Mouse (Mus musculus): ENCODE results near the gene Helq.
A peak's percentile ranks its signal among the peaks of the same experiment; 100 is the strongest.

Helq gene

GRCm38 (mm10) chr5:100779002-100779401 lies 19.4 kb downstream of the Helq start:
- DNase-seq (ENCODE audit: low read depth, low spot score), result no peak

- no peak for DNase-seq (ENCODE audit: low read depth, low spot score)
These were observed 21.5 kb downstream of the Helq start for GRCm38 (mm10) chr5:100776900-100777299.

- no peak for DNase-seq (ENCODE audit: low read depth, low spot score)
These were observed 22.5 kb downstream of the Helq start for GRCm38 (mm10) chr5:100775778-100776404.

- DNase-seq (ENCODE audit: low read depth, low spot score), result no peak
These were observed 26.8 kb downstream of the Helq start for GRCm38 (mm10) chr5:100771575-100771974.

GRCm38 (mm10) chr5:100766026-100766425 lies 32.4 kb downstream of the Helq start:
- no peak for DNase-seq (ENCODE audit: low read depth, low spot score)

GRCm38 (mm10) chr5:100761736-100762135 lies 36.7 kb downstream of the Helq start:
- no peak for DNase-seq (ENCODE audit: low read depth, low spot score)

- DNase-seq (ENCODE audit: low read depth, low spot score), result no peak
These were observed 38.2 kb downstream of the Helq start for GRCm38 (mm10) chr5:100760049-100760663.

- no peak for DNase-seq (ENCODE audit: low read depth, low spot score)
These were observed 40.3 kb downstream of the Helq start for GRCm38 (mm10) chr5:100758121-100758520.

- peak; percentile 38 for DNase-seq (ENCODE audit: low read depth, low spot score)
These were observed 45.0 kb downstream of the Helq start for GRCm38 (mm10) chr5:100753407-100753806.

- DNase-seq (ENCODE audit: low read depth, low spot score), result no peak
These were observed 46.7 kb downstream of the Helq start for GRCm38 (mm10) chr5:100751655-100752054.

GRCm38 (mm10) chr5:100750617-100751255 lies 47.7 kb downstream of the Helq start:
- DNase-seq (ENCODE audit: low read depth, low spot score), result no peak

GRCm38 (mm10) chr5:100738802-100739201 lies 59.6 kb downstream of the Helq start:
- no peak for DNase-seq (ENCODE audit: low read depth, low spot score)

- no peak for DNase-seq (ENCODE audit: low read depth, low spot score)
These were observed 61.5 kb downstream of the Helq start for GRCm38 (mm10) chr5:100736919-100737318.

GRCm38 (mm10) chr5:100734535-100734934 lies 63.9 kb downstream of the Helq start:
- no peak for DNase-seq (ENCODE audit: low read depth, low spot score)

GRCm38 (mm10) chr5:100728757-100729156 lies 69.6 kb downstream of the Helq start:
- no peak for DNase-seq (ENCODE audit: low read depth, low spot score)

- DNase-seq (ENCODE audit: low read depth, low spot score), result no peak
These were observed 72.4 kb downstream of the Helq start for GRCm38 (mm10) chr5:100726001-100726400.

GRCm38 (mm10) chr5:100719235-100720088 lies 78.9 kb downstream of the Helq start, which contains the start of gene Hpse:
Gene Hpse (minus strand): TSS chr5:100719716.
- DNase-seq (ENCODE audit: low read depth, low spot score), result no peak

GRCm38 (mm10) chr5:100716762-100717161 lies 81.6 kb downstream of the Helq start:
- DNase-seq (ENCODE audit: low read depth, low spot score), result no peak
